Mouse (Mus musculus): ENCODE data around the gene Prkaa1.
"Not testable (repeated sequence)": the region's sequence is repeated elsewhere in the genome, so short reads cannot be mapped to it uniquely, and the experiment has no call there.

The Prkaa1 gene

GRCm38 (mm10) chr15:5129111-5129805, 14.4 kb upstream of the Prkaa1 start:
- no peak for DNase-seq (ENCODE audit: low spot score)

- DNase-seq (ENCODE audit: low spot score) = not testable (repeated sequence)
Observed at GRCm38 (mm10) chr15:5130887-5131668, 12.6 kb upstream of the Prkaa1 start.

- no peak for DNase-seq (ENCODE audit: low spot score)
Observed at GRCm38 (mm10) chr15:5133301-5133700, 10.4 kb upstream of the Prkaa1 start.

GRCm38 (mm10) chr15:5134179-5134578, 9.5 kb upstream of the Prkaa1 start:
- no peak for DNase-seq (ENCODE audit: low spot score)

GRCm38 (mm10) chr15:5134945-5135483, 8.6 kb upstream of the Prkaa1 start:
- DNase-seq (ENCODE audit: low spot score) = no peak

GRCm38 (mm10) chr15:5138021-5138856, 5.4 kb upstream of the Prkaa1 start:
- DNase-seq (ENCODE audit: low spot score) = no peak

GRCm38 (mm10) chr15:5139366-5139765, 4.3 kb upstream of the Prkaa1 start:
- no peak for DNase-seq (ENCODE audit: low spot score)

- DNase-seq (ENCODE audit: low spot score) = no peak
Observed at GRCm38 (mm10) chr15:5139863-5140262, 3.8 kb upstream of the Prkaa1 start.

- no peak for DNase-seq (ENCODE audit: low spot score)
Observed at GRCm38 (mm10) chr15:5140357-5140756, 3.3 kb upstream of the Prkaa1 start.

- DNase-seq (ENCODE audit: low spot score) = no peak
Observed at GRCm38 (mm10) chr15:5142047-5142446, 1.6 kb upstream of the Prkaa1 start.

- DNase-seq (ENCODE audit: low spot score) = no peak
Observed at GRCm38 (mm10) chr15:5142714-5143113, 947 bp upstream of the Prkaa1 start.

GRCm38 (mm10) chr15:5144021-5144778, 539 bp downstream of the Prkaa1 start:
- peak; percentile 44 for DNase-seq (ENCODE audit: low spot score)

- no peak for DNase-seq (ENCODE audit: low spot score)
Observed at GRCm38 (mm10) chr15:5145196-5145945, 1.7 kb downstream of the Prkaa1 start.

- DNase-seq (ENCODE audit: low spot score) = no peak
Observed at GRCm38 (mm10) chr15:5149187-5149586, 5.5 kb downstream of the Prkaa1 start.

GRCm38 (mm10) chr15:5152171-5152570, 8.5 kb downstream of the Prkaa1 start:
- no peak for DNase-seq (ENCODE audit: low spot score)

- DNase-seq (ENCODE audit: low spot score) = no peak
Observed at GRCm38 (mm10) chr15:5154621-5155020, 11.0 kb downstream of the Prkaa1 start.

GRCm38 (mm10) chr15:5155093-5155492, 11.4 kb downstream of the Prkaa1 start:
- no peak for DNase-seq (ENCODE audit: low spot score)

GRCm38 (mm10) chr15:5156355-5156754, 12.7 kb downstream of the Prkaa1 start:
- DNase-seq (ENCODE audit: low spot score) = no peak

GRCm38 (mm10) chr15:5157386-5157785, 13.7 kb downstream of the Prkaa1 start:
- DNase-seq (ENCODE audit: low spot score) = no peak

- no peak for DNase-seq (ENCODE audit: low spot score)
Observed at GRCm38 (mm10) chr15:5158827-5159226, 15.2 kb downstream of the Prkaa1 start.

Data from spleen, adult 12 weeks (tissue).